Mouse (Mus musculus) olfactory bulb, adult 2 months (tissue): Measurements from ENCODE around the gene Srcin1. TPM values are rescaled to one million over a fixed set of nuclear protein-coding genes. Genes with fewer than 3 reads are reported as not detected.

Source experiments
- H3K27ac ChIP-seq: fragments of 200-500 bp; 2 replicates; pipeline ENCODE4 v1.5.1; 2012; ENCODE audit warnings: low read depth, low read length; ENCODE audit not compliant: insufficient read depth
- H3K4me1 ChIP-seq: fragments of 200-500 bp; 2 replicates; pipeline ENCODE4 v1.6.1; 2012; ENCODE audit warnings: low read length; ENCODE audit not compliant: control insufficient read depth, insufficient read depth
- H3K4me3 ChIP-seq: fragments of 200-500 bp; 2 replicates; pipeline ENCODE4 v1.5.1; 2012; ENCODE audit warnings: mild to moderate bottlenecking, low read depth, low read length, moderate library complexity; ENCODE audit not compliant: insufficient read depth
- CTCF ChIP-seq: fragments of 200-500 bp; IDR thresholded peaks from 2 replicates; pipeline ENCODE4 v1.5.1; 2012; ENCODE audit warnings: low read depth, mild to moderate bottlenecking, low read length, moderate library complexity; ENCODE audit not compliant: insufficient read depth
- POLR2A ChIP-seq: fragments of 200-500 bp; IDR thresholded peaks from 2 replicates; pipeline ENCODE4 v1.6.1; 2012; ENCODE audit warnings: mild to moderate bottlenecking, low read depth, low read length, moderate library complexity; ENCODE audit not compliant: insufficient read depth
- WGBS: fragments of 180-500 bp; shearing (Covaris S2); methylation state at CpG from one replicate; pipeline ENCODE4 v1.1.7; 2018; 5-methylcytosine and 5-hydroxymethylcytosine counted together
- polyA plus RNA-seq: library from polyadenylated mRNA; stranded (reverse); fragments of >200 nt; gene quantifications from 2 replicates; pipeline ENCODE4 v1.2.4, GENCODE M21; 2012; ENCODE audit warnings: low replicate concordance; ENCODE audit not compliant: missing spikeins, insufficient read depth, insufficient read length

The Srcin1 gene
- polyA plus RNA-seq, 1 experiment = not detected

GRCm38 (mm10) chr11:97589216-97589615, 13.2 kb upstream of the Srcin1 start:
- 10% methylated on average over 10 of the region's 10 CpGs for WGBS

GRCm38 (mm10) chr11:97585932-97586331, 9.9 kb upstream of the Srcin1 start:
- Histone ChIP-seq H3K4me3 (no peak overlapping the region), H3K4me1 (peaks cover 20% of the 10 kb centered on the region), H3K27ac (no peak overlapping the region)
- no peak for TF ChIP-seq POLR2A
- TF ChIP-seq CTCF = no peak
- WGBS = 83% methylated on average over 10 of the region's 10 CpGs

More at GRCm38 (mm10) chr11:97589216-97589615, 13.2 kb upstream of the Srcin1 start:
- Histone ChIP-seq H3K4me3 (no peak overlapping the region), H3K4me1 (peaks cover 26% of the 10 kb centered on the region), H3K27ac (peak overlapping the region; percentile 49)
- TF ChIP-seq POLR2A (no peak), CTCF (no peak)

GRCm38 (mm10) chr11:97584476-97584875, 8.5 kb upstream of the Srcin1 start:
- 79% methylated on average over 7 of the region's 7 CpGs for WGBS
- Histone ChIP-seq H3K4me3 (no peak overlapping the region), H3K4me1 (peaks cover 9% of the 10 kb centered on the region), H3K27ac (no peak overlapping the region)
- TF ChIP-seq POLR2A (no peak), CTCF (no peak)

GRCm38 (mm10) chr11:97579088-97579857, 3.3 kb upstream of the Srcin1 start:
- WGBS = 29% methylated on average over 10 of the region's 10 CpGs
- TF ChIP-seq POLR2A (no peak), CTCF (no peak)
- no peak overlapping the region for H3K4me3 ChIP-seq
- peaks cover 4% of the 10 kb centered on the region for H3K4me1 ChIP-seq
- H3K27ac ChIP-seq = no peak overlapping the region

GRCm38 (mm10) chr11:97578286-97578685, 2.3 kb upstream of the Srcin1 start:
- no peak for TF ChIP-seq CTCF
- no peak for TF ChIP-seq POLR2A
- Histone ChIP-seq H3K4me1 (peaks cover 4% of the 10 kb centered on the region), H3K4me3 (no peak overlapping the region), H3K27ac (no peak overlapping the region)
- WGBS = 56% methylated on average over 2 of the region's 2 CpGs

GRCm38 (mm10) chr11:97575638-97576037, 348 bp downstream of the Srcin1 start:
- peaks cover 27% of the 10 kb centered on the region for H3K4me1 ChIP-seq
- peak overlapping the region; percentile 89 for H3K4me3 ChIP-seq
- 2% methylated on average over 18 of the region's 18 CpGs for WGBS
- TF ChIP-seq POLR2A (no peak), CTCF (peak; percentile 94)
- peak overlapping the region; percentile 53; the same call in 1 of the 2 replicates for H3K27ac ChIP-seq

GRCm38 (mm10) chr11:97575075-97575474, 911 bp downstream of the Srcin1 start:
- Histone ChIP-seq H3K27ac (0 out of 2 replicates have a peak overlapping the region, but pooled peaks have one; percentile 53), H3K4me1 (peaks cover 32% of the 10 kb centered on the region), H3K4me3 (peak overlapping the region; percentile 89)
- no peak for TF ChIP-seq CTCF
- TF ChIP-seq POLR2A = no peak
- WGBS = under 1% methylated on average over 62 of the region's 62 CpGs

GRCm38 (mm10) chr11:97574551-97575051, 1.4 kb downstream of the Srcin1 start:
- TF ChIP-seq POLR2A = no peak; the same call in 1 of the 2 replicates
- Histone ChIP-seq H3K4me3 (peak overlapping the region; percentile 89), H3K27ac (peak overlapping the region; percentile 91), H3K4me1 (peaks cover 32% of the 10 kb centered on the region)
- WGBS = 2% methylated on average over 41 of the region's 43 CpGs

GRCm38 (mm10) chr11:97573891-97574550, 2.0 kb downstream of the Srcin1 start:
- 1% methylated on average over 28 of the region's 28 CpGs for whole genome bisulfite sequencing
- Histone ChIP-seq H3K4me3 (peak overlapping the region; percentile 89), H3K4me1 (peaks cover 37% of the 10 kb centered on the region), H3K27ac (peak overlapping the region; percentile 91)
- TF ChIP-seq POLR2A = peak; percentile 46; the same call in 1 of the 2 replicates
- TF ChIP-seq CTCF = no peak
